Mouse (Mus musculus) heart, postnatal 36 days (tissue): ENCODE measurements at regions not wholly inside any gene's neighbourhood (a gene's known extent, or its start where the extent isn't known, plus 50 kb on each side); places are given as distances from the start of the nearest gene placed in this dataset.
"Not testable (repeated sequence)": the region's sequence is repeated elsewhere in the genome, so short reads cannot be mapped to it uniquely, and the experiment has no call there.

Experiments used
- DNase-seq, 2 experiments: peaks; one replicate each; pipeline ENCODE4 v3.0.0; 2021 to 2022
- intact Hi-C: fragments of 180-260 bp; cut with DNase I; formaldehyde crosslinking; loops from one replicate; pipeline ENCODE4 v1.15.1; 2025

GRCm38 (mm10) chr3:157371509-157371908 is 162.5 kb upstream of the Zranb2 start:
- intact Hi-C loops: no loop called here
- no peak for DNase-seq

- intact Hi-C loops: no loop called here
- DNase-seq: no peak
These were observed 160.6 kb upstream of the Zranb2 start for GRCm38 (mm10) chr3:157373333-157373732.

GRCm38 (mm10) chr3:157374178-157374577 is 159.8 kb upstream of the Zranb2 start:
- intact Hi-C loops: no loop called here
- DNase-seq: no peak

- intact Hi-C loops: no loop called here
- DNase-seq: no peak
These were observed 156.4 kb upstream of the Zranb2 start for GRCm38 (mm10) chr3:157377531-157377930.

- intact Hi-C loops: no loop called here
- no peak for DNase-seq
These were observed 155.8 kb upstream of the Zranb2 start for GRCm38 (mm10) chr3:157378127-157378526.

- intact Hi-C loops: no loop called here
- no peak for DNase-seq
These were observed 142.1 kb upstream of the Zranb2 start for GRCm38 (mm10) chr3:157391835-157392234.

GRCm38 (mm10) chr3:157393903-157394302 is 140.1 kb upstream of the Zranb2 start:
- intact Hi-C loops: no loop called here
- no peak for DNase-seq

GRCm38 (mm10) chr3:157399909-157400308 is 134.1 kb upstream of the Zranb2 start:
- no peak for DNase-seq
- intact Hi-C loops: no loop called here

GRCm38 (mm10) chr3:157404054-157404453 is 129.9 kb upstream of the Zranb2 start:
- no peak for DNase-seq
- intact Hi-C loops: no loop called here

- intact Hi-C loops, DNase-seq: not testable (repeated sequence)
These were observed 110.5 kb upstream of the Zranb2 start for GRCm38 (mm10) chr3:157423447-157423846.

GRCm38 (mm10) chr3:157426720-157427119 is 107.2 kb upstream of the Zranb2 start:
- no peak for DNase-seq
- intact Hi-C loops: no loop called here

- intact Hi-C loops: loop anchor here (2.0 kb wide), 1 partner anchor 215 kb away; no protein-coding TSS in a partner anchor
- no peak for DNase-seq
These were observed 84.2 kb upstream of the Zranb2 start for GRCm38 (mm10) chr3:157449794-157450193.

- intact Hi-C loops: no loop called here
- no peak for DNase-seq
These were observed 62.4 kb upstream of the Zranb2 start for GRCm38 (mm10) chr3:157471600-157471999.

- DNase-seq: no peak
- intact Hi-C loops: no loop called here
These were observed 61.3 kb upstream of the Zranb2 start for GRCm38 (mm10) chr3:157472674-157473073.

GRCm38 (mm10) chr3:157477731-157478130 is 56.2 kb upstream of the Zranb2 start:
- no peak for DNase-seq
- intact Hi-C loops: no loop called here
